ENCODE assay signal across 20 mouse cellular contexts in the genomic region with DNA sequence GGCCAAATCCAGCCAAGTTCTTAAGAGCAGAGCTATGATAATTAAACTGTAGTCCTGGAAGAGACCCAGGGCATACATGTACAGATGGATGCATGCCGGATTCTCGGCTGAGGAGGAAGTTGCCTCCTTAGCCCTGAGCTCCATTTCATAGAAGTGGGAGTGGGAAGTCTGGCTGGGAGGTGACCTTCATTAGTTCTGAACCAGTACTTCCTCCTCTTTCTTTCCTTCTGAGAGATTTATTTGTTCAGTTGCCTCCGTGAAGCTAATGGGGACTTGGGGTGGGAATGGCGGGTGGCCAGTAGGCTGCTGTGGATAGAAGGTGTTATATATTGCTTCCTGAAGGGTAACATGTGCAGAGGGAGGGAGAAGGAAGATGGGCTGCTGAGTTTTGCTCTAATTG. TPM values are rescaled to one million over a fixed set of nuclear protein-coding genes. Genes with fewer than 3 reads are reported as not detected.
"Had no signal": no experiment of that assay in that cellular context is flagged by ENCODE, and none has a peak within 500 bp of the region (broad histone marks: within the 10 kb centered on the region; RNA-seq: fewer than 3 reads in every experiment).

No protein-coding gene starts in this region.

- H3K4me2 ChIP-seq: lung, embryonic 14.5 days; midbrain, embryonic 11.5 days; midbrain, embryonic 13.5 days; midbrain, embryonic 15.5 days; neural tube, embryonic 13.5 days; neural tube, embryonic 15.5 days had no signal

- H3K27ac ChIP-seq: midbrain, embryonic 13.5 days; midbrain, embryonic 15.5 days; neural tube, embryonic 13.5 days; neural tube, embryonic 15.5 days had no signal

- H3K36me3 ChIP-seq: midbrain, embryonic 13.5 days; midbrain, embryonic 15.5 days; neural tube, embryonic 13.5 days; neural tube, embryonic 15.5 days had no signal

- H3K4me1 ChIP-seq: midbrain, embryonic 13.5 days; midbrain, embryonic 15.5 days; neural tube, embryonic 13.5 days; neural tube, embryonic 15.5 days had no signal

- ATAC-seq: midbrain, embryonic 13.5 days; midbrain, embryonic 15.5 days had no signal

- H3K27me3 ChIP-seq: midbrain, embryonic 13.5 days; midbrain, embryonic 15.5 days; neural tube, embryonic 13.5 days; neural tube, embryonic 15.5 days had no signal

- H3K9ac ChIP-seq: lung, embryonic 14.5 days; midbrain, embryonic 13.5 days; midbrain, embryonic 15.5 days; neural tube, embryonic 13.5 days; neural tube, embryonic 15.5 days had no signal

- H3K9me3 ChIP-seq: midbrain, embryonic 13.5 days; midbrain, embryonic 15.5 days; neural tube, embryonic 13.5 days; neural tube, embryonic 15.5 days had no signal

- DNase-seq: lung, adult 18-20 months; lung, embryonic 14.5 days; lung, postnatal 10 days; lung, postnatal 4 days; retina, postnatal 1 day; right cerebral cortex, adult 18-20 months; right cerebral cortex, postnatal 25 days; right cerebral cortex, postnatal 4 days; spleen, adult 18-20 months; thymus, adult 18-20 months; thymus, postnatal 14 days; thymus, postnatal 36 days had no signal

- H3K4me3 ChIP-seq: midbrain, embryonic 13.5 days; midbrain, embryonic 15.5 days; myocyte; neural tube, embryonic 13.5 days; neural tube, embryonic 15.5 days had no signal

RNA-seq across cellular contexts. Expression of a gene that starts 28.1 kb away (rescaled TPM):
- total RNA-seq: megakaryocyte, adult 5-6 weeks; megakaryocyte-erythroid progenitor cell, adult 5-6 weeks had no signal
- polyA plus RNA-seq: myocyte had no signal
